Mouse (Mus musculus) Patski (cell line): ENCODE data around the gene Cend1. TPM values are rescaled to one million over a fixed set of nuclear protein-coding genes. Genes with fewer than 3 reads are reported as not detected.

ENCODE experiments used
- ATAC-seq: fragments of 100-300 bp; one replicate; pipeline ENCODE4 v1.8.0; 2021
- CTCF ChIA-PET: fragments of 350-600 bp; sonication (Branson Sonifier 250); formaldehyde crosslinking; loops from one replicate; lab custom pipeline; 2022; ENCODE audit warnings: inconsistent platforms; lab: Charles Lee
- POLR2A ChIA-PET: fragments of 350-600 bp; sonication (Branson Sonifier 250); formaldehyde crosslinking; loops from one replicate; lab custom pipeline; 2022; ENCODE audit warnings: antibody characterized with exemption, inconsistent platforms; lab: Charles Lee
- DNase-seq: peaks from one replicate; pipeline ENCODE4 v3.0.0-alpha.2; 2011; ENCODE audit warnings: low read depth, low spot score
- H3K27me3 ChIP-seq: fragments of 371-371 bp; one replicate; pipeline ENCODE4 v1.5.1; 2021
- CTCF ChIP-seq: fragments of 100-300 bp; IDR thresholded peaks from one replicate; pipeline ENCODE4 v1.5.1; 2021
- in situ Hi-C: fragments of 300-500 bp; cut with MboI; formaldehyde crosslinking; loops from 3 replicates; pipeline ENCODE4 v1.11.1; 2018; ENCODE audit warnings: low pct_unique_long_range_greater_than_20kb, mixed read lengths
- polyA plus RNA-seq: library from polyadenylated mRNA; unstranded; gene quantifications from one replicate; pipeline ENCODE4 v1.2.3, GENCODE M21; 2021

The Cend1 gene
- 0.04 TPM for polyA plus RNA-seq

- ChIA-PET POLR2A (interaction anchor here (0.6 kb wide), 1 partner anchor 14 kb away, joined by 3 read pairs; no protein-coding TSS in a partner anchor), CTCF (interaction anchor here (1.3 to 2.0 kb wide), 2 partner anchors 11 to 13 kb away, joined by 4 to 6 read pairs; no protein-coding TSS in a partner anchor)
- in situ Hi-C loops: no loop called here
- DNase-seq (no peak), ATAC-seq (no peak)
- H3K27me3 ChIP-seq: no peaks in the 10 kb centered on the region
- TF ChIP-seq CTCF: no peak
Observed at GRCm38 (mm10) chr7:141429310-141429709, at the start of gene Cend1. Cend1 (minus strand) TSS chr7:141429491.

GRCm38 (mm10) chr7:141478270-141478748, 49.0 kb upstream of the Cend1 start:
- H3K27me3 ChIP-seq: no peaks in the 10 kb centered on the region
- ATAC-seq (no peak), DNase-seq (no peak)
- POLR2A ChIA-PET: interaction anchor here (7.0 kb wide), 1 partner anchor 10 kb away, joined by 64 read pairs; the partner anchor contains the start of gene Cd151
- TF ChIP-seq CTCF: no peak
- CTCF ChIA-PET: interaction anchor here (1.1 to 3.1 kb wide), 4 partner anchors 10 to 46 kb away, joined by 3 to 16 read pairs (median 10); partner anchors contain the start of gene Cd151
- in situ Hi-C loops: loop anchor here (5.0 kb wide), 1 partner anchor 99 kb away; no protein-coding TSS in a partner anchor

GRCm38 (mm10) chr7:141477578-141478269, 48.4 kb upstream of the Cend1 start:
- TF ChIP-seq CTCF: no peak
- ATAC-seq (peak; percentile 21), DNase-seq (no peak)
- ChIA-PET POLR2A (interaction anchor here (0.9 to 7.0 kb wide), 3 partner anchors 9 to 35 kb away, joined by 3 to 64 read pairs (median 4); partner anchors contain the start of gene Cd151), CTCF (interaction anchor here (0.6 to 3.1 kb wide), 8 partner anchors 10 to 193 kb away, joined by 3 to 16 read pairs (median 3); partner anchors contain the start of gene Cd151)
- in situ Hi-C loops: loop anchor here (5.0 kb wide), 1 partner anchor 100 kb away; no protein-coding TSS in a partner anchor
- no peaks in the 10 kb centered on the region for H3K27me3 ChIP-seq

GRCm38 (mm10) chr7:141476981-141477370, 47.7 kb upstream of the Cend1 start:
- DNase-seq: no peak
- CTCF ChIA-PET: interaction anchor here (0.6 to 3.1 kb wide), 8 partner anchors 9 to 194 kb away, joined by 3 to 16 read pairs (median 3); partner anchors contain the start of gene Cd151
- POLR2A ChIA-PET: interaction anchor here (0.8 to 7.0 kb wide), 6 partner anchors 8 to 48 kb away, joined by 3 to 64 read pairs (median 3); partner anchors contain the start of gene Cd151
- in situ Hi-C loops: loop anchor here (5.0 kb wide), 1 partner anchor 100 kb away; no protein-coding TSS in a partner anchor
- H3K27me3 ChIP-seq: no peaks in the 10 kb centered on the region
- no peak for TF ChIP-seq CTCF
- peak; percentile 1 for ATAC-seq

GRCm38 (mm10) chr7:141476226-141476980, 47.1 kb upstream of the Cend1 start:
- DNase-seq (no peak), ATAC-seq (peak; percentile 25)
- CTCF ChIA-PET: interaction anchor here (0.9 to 3.1 kb wide), 6 partner anchors 9 to 65 kb away, joined by 3 to 16 read pairs (median 4); partner anchors contain the start of genes Cd151 and Cracr2b
- POLR2A ChIA-PET: interaction anchor here (0.7 to 7.0 kb wide), 9 partner anchors 8 to 62 kb away, joined by 3 to 64 read pairs (median 3); partner anchors contain the start of gene Cd151
- TF ChIP-seq CTCF: no peak
- in situ Hi-C loops: loop anchor here (5.0 kb wide), 1 partner anchor 101 kb away; no protein-coding TSS in a partner anchor
- H3K27me3 ChIP-seq: no peaks in the 10 kb centered on the region

- ChIA-PET POLR2A (interaction anchor here (0.7 to 7.0 kb wide), 6 partner anchors 7 to 61 kb away, joined by 3 to 64 read pairs (median 4); partner anchors contain the start of gene Cd151), CTCF (interaction anchor here (0.9 to 3.1 kb wide), 3 partner anchors 15 to 64 kb away, joined by 3 to 16 read pairs (median 3); partner anchors contain the start of gene Cracr2b)
- no peaks in the 10 kb centered on the region for H3K27me3 ChIP-seq
- ATAC-seq (no peak), DNase-seq (no peak)
- TF ChIP-seq CTCF: no peak
- in situ Hi-C loops: loop anchor here (5.0 kb wide), 1 partner anchor 102 kb away; no protein-coding TSS in a partner anchor
Observed at GRCm38 (mm10) chr7:141475805-141476158, 46.5 kb upstream of the Cend1 start.

- ChIA-PET CTCF (interaction anchor here (3.1 kb wide), 1 partner anchor 49 kb away, joined by 16 read pairs; no protein-coding TSS in a partner anchor), POLR2A (interaction anchor here (1.4 to 7.0 kb wide), 4 partner anchors 6 to 61 kb away, joined by 3 to 64 read pairs (median 4); partner anchors contain the start of gene Cd151)
- in situ Hi-C loops: loop anchor here (5.0 kb wide), 1 partner anchor 102 kb away; no protein-coding TSS in a partner anchor
- no peak for TF ChIP-seq CTCF
- no peaks in the 10 kb centered on the region for H3K27me3 ChIP-seq
- ATAC-seq: peak; percentile 36
- DNase-seq: no peak
Observed at GRCm38 (mm10) chr7:141475011-141475804, 45.9 kb upstream of the Cend1 start, which contains the start of the genes Polr2l and Tspan4. Polr2l (minus strand) TSS chr7:141475132. Tspan4 (plus strand) TSS chr7:141475240.

GRCm38 (mm10) chr7:141474160-141474559, 44.9 kb upstream of the Cend1 start:
- ChIA-PET CTCF (no interaction called here), POLR2A (interaction anchor here (0.8 to 1.0 kb wide), 2 partner anchors 20 to 44 kb away, joined by 3 read pairs; no protein-coding TSS in a partner anchor)
- in situ Hi-C loops: loop anchor here (25.0 kb wide), 1 partner anchor 913 kb away; the partner anchor contains the start of genes Ctsd and Gm49369
- no peaks in the 10 kb centered on the region for H3K27me3 ChIP-seq
- TF ChIP-seq CTCF: no peak
- ATAC-seq (no peak), DNase-seq (no peak)
